Mouse (Mus musculus) E14TG2a.4 (cell line): Measurements from ENCODE around the gene Higd1a.

Experiments
- H3K27me3 ChIP-seq: 2 replicates; pipeline ENCODE4 v1.6.1; 2014; ENCODE audit warnings: low read length, control low read depth; ENCODE audit not compliant: insufficient read depth
- H3K36me3 ChIP-seq: 2 replicates; pipeline ENCODE4 v1.6.1; 2014; ENCODE audit warnings: low read length, control low read depth; ENCODE audit not compliant: insufficient read depth
- H3K4me1 ChIP-seq: replicated peaks from 2 replicates; pipeline ENCODE4 v1.6.1; 2014; ENCODE audit warnings: low read depth, low read length, control low read depth
- H3K4me3 ChIP-seq: replicated peaks from 2 replicates; pipeline ENCODE4 v1.5.1; 2014; ENCODE audit warnings: mild to moderate bottlenecking, low read length
- H3K9me3 ChIP-seq: 2 replicates; pipeline ENCODE4 v1.6.1; 2014; ENCODE audit warnings: low read length, control low read depth
- CTCF ChIP-seq: conservative IDR thresholded peaks from 2 replicates; pipeline ENCODE4 v1.5.1; 2014; ENCODE audit warnings: low read length
- NANOG ChIP-seq: IDR thresholded peaks from 2 replicates; pipeline ENCODE4 v1.6.1; 2014; ENCODE audit warnings: borderline replicate concordance, low read length, mixed read lengths
- POU5F1 ChIP-seq: IDR thresholded peaks from 2 replicates; pipeline ENCODE4 v1.6.1; 2014; ENCODE audit warnings: low read length, borderline replicate concordance

Gene Higd1a

GRCm38 (mm10) chr9:121858153-121858488 is at the start of gene Higd1a:
TSS of gene Higd1a (minus strand) at chr9:121858362.
- H3K4me1 ChIP-seq = peaks cover 43% of the 10 kb centered on the region
- peaks cover 35% of the 10 kb centered on the region for H3K36me3 ChIP-seq
- H3K9me3 ChIP-seq = no peaks in the 10 kb centered on the region
- no peaks in the 10 kb centered on the region for H3K27me3 ChIP-seq
- TF ChIP-seq NANOG (no peak), POU5F1 (no peak), CTCF (no peak)
- H3K4me3 ChIP-seq = peak within 1 kb of the TSS; percentile 93

- H3K27me3 ChIP-seq = peaks cover 25% of the 10 kb centered on the region
- no peak overlapping the region for H3K4me3 ChIP-seq
- TF ChIP-seq CTCF (no peak), POU5F1 (no peak), NANOG (no peak)
- H3K9me3 ChIP-seq = no peaks in the 10 kb centered on the region
- no peaks in the 10 kb centered on the region for H3K36me3 ChIP-seq
- peaks cover 9% of the 10 kb centered on the region; the same call in 1 of the 2 replicates for H3K4me1 ChIP-seq
Observed at GRCm38 (mm10) chr9:121907356-121908070, 49.4 kb upstream of the Higd1a start.

GRCm38 (mm10) chr9:121906456-121906855 is 48.3 kb upstream of the Higd1a start:
- TF ChIP-seq CTCF (no peak), NANOG (no peak), POU5F1 (no peak)
- H3K4me1 ChIP-seq = peaks cover 9% of the 10 kb centered on the region; the same call in 1 of the 2 replicates
- no peaks in the 10 kb centered on the region for H3K9me3 ChIP-seq
- no peak overlapping the region for H3K4me3 ChIP-seq
- H3K36me3 ChIP-seq = no peaks in the 10 kb centered on the region
- peaks cover 25% of the 10 kb centered on the region for H3K27me3 ChIP-seq

- Histone ChIP-seq H3K4me3 (no peak overlapping the region), H3K9me3 (no peaks in the 10 kb centered on the region), H3K4me1 (peaks cover 9% of the 10 kb centered on the region; the same call in 1 of the 2 replicates), H3K27me3 (peaks cover 24% of the 10 kb centered on the region), H3K36me3 (no peaks in the 10 kb centered on the region)
- no peak for TF ChIP-seq NANOG
- TF ChIP-seq POU5F1 = no peak
- no peak for TF ChIP-seq CTCF
Observed at GRCm38 (mm10) chr9:121905556-121906185, 47.5 kb upstream of the Higd1a start.

GRCm38 (mm10) chr9:121904946-121905345 is 46.8 kb upstream of the Higd1a start:
- Histone ChIP-seq H3K4me3 (no peak overlapping the region), H3K36me3 (no peaks in the 10 kb centered on the region), H3K9me3 (no peaks in the 10 kb centered on the region), H3K27me3 (peaks cover 20% of the 10 kb centered on the region), H3K4me1 (peaks cover 9% of the 10 kb centered on the region; the same call in 1 of the 2 replicates)
- TF ChIP-seq CTCF (no peak), POU5F1 (no peak), NANOG (no peak)

GRCm38 (mm10) chr9:121904319-121904718 is 46.2 kb upstream of the Higd1a start:
- Histone ChIP-seq H3K9me3 (no peaks in the 10 kb centered on the region), H3K27me3 (peaks cover 15% of the 10 kb centered on the region), H3K36me3 (no peaks in the 10 kb centered on the region), H3K4me1 (peaks cover 9% of the 10 kb centered on the region; the same call in 1 of the 2 replicates), H3K4me3 (no peak overlapping the region)
- no peak for TF ChIP-seq POU5F1
- TF ChIP-seq CTCF = no peak
- no peak for TF ChIP-seq NANOG

GRCm38 (mm10) chr9:121903476-121904305 is 45.5 kb upstream of the Higd1a start:
- peaks cover 9% of the 10 kb centered on the region; the same call in 1 of the 2 replicates for H3K4me1 ChIP-seq
- H3K36me3 ChIP-seq = no peaks in the 10 kb centered on the region
- H3K27me3 ChIP-seq = peaks cover 15% of the 10 kb centered on the region
- H3K4me3 ChIP-seq = no peak overlapping the region
- TF ChIP-seq POU5F1 = no peak
- TF ChIP-seq CTCF = no peak
- TF ChIP-seq NANOG = no peak
- no peaks in the 10 kb centered on the region for H3K9me3 ChIP-seq
